Mouse (Mus musculus) lung, embryonic 14.5 days (tissue): ENCODE data around the gene Fars2. TPM values are rescaled to one million over a fixed set of nuclear protein-coding genes. Genes with fewer than 3 reads are reported as not detected.
A peak's percentile ranks its signal among the peaks of the same experiment; 100 is the strongest.

Experiments
- ATAC-seq: fragments of 200-750 bp; cut with Nextera tagmentation; 2 replicates; pipeline ENCODE4 v1.8.0; 2017; ENCODE audit warnings: mild to moderate bottlenecking, moderate TSS enrichment, moderate library complexity; ENCODE audit not compliant: insufficient read depth
- DNase-seq: peaks from one replicate; pipeline ENCODE4 v3.0.0-alpha.2; 2015
- H3K27ac ChIP-seq: fragments of 300-500 bp; sonication (generic); 2 replicates; pipeline ENCODE4 v1.5.1; 2014; ENCODE audit warnings: low read depth, mild to moderate bottlenecking, moderate library complexity
- H3K27me3 ChIP-seq: fragments of 300-500 bp; sonication (generic); 2 replicates; pipeline ENCODE4 v1.6.1; 2014; ENCODE audit warnings: low read length, control low read depth; ENCODE audit not compliant: insufficient read depth
- H3K36me3 ChIP-seq: fragments of 300-500 bp; sonication (generic); 2 replicates; pipeline ENCODE4 v1.6.1; 2014; ENCODE audit warnings: control low read depth; ENCODE audit not compliant: insufficient read depth
- H3K4me1 ChIP-seq: fragments of 300-500 bp; sonication (generic); 2 replicates; pipeline ENCODE4 v1.6.1; 2014; ENCODE audit warnings: antibody characterized with exemption, control low read depth; ENCODE audit not compliant: insufficient read depth
- H3K4me2 ChIP-seq: fragments of 300-500 bp; sonication (generic); 2 replicates; pipeline ENCODE4 v1.6.1; 2014; ENCODE audit warnings: mild to moderate bottlenecking
- H3K4me3 ChIP-seq: fragments of 300-500 bp; sonication (generic); 2 replicates; pipeline ENCODE4 v1.5.1; 2014; ENCODE audit warnings: low read depth, low read length
- H3K9ac ChIP-seq: fragments of 300-500 bp; sonication (generic); 2 replicates; pipeline ENCODE4 v1.6.1; 2014
- H3K9me3 ChIP-seq: fragments of 300-500 bp; sonication (generic); 2 replicates; pipeline ENCODE4 v1.6.1; 2016; ENCODE audit warnings: low read depth, low read length, control low read depth
- CTCF ChIP-seq: IDR thresholded peaks from 2 replicates; pipeline ENCODE4 v1.5.1; 2016; ENCODE audit warnings: antibody characterized with exemption, low read depth
- WGBS: fragments of 180-500 bp; shearing (Covaris S2); extraction: QIAGEN DNeasy Blood & Tissue Kit; methylation state at CpG from one replicate; pipeline ENCODE4 v1.1.7; 2014; 5-methylcytosine and 5-hydroxymethylcytosine counted together
- polyA plus RNA-seq: library from polyadenylated mRNA; unstranded; fragments of >200 nt; fragmentation: Nextera tagmentation; extraction: Ambion mirVana; gene quantifications from 2 replicates; pipeline ENCODE4 v1.2.1, GENCODE M21; 2014

Gene Fars2
- polyA plus RNA-seq, 1 experiment from 2014 or later: 29.3 TPM

DNA sequence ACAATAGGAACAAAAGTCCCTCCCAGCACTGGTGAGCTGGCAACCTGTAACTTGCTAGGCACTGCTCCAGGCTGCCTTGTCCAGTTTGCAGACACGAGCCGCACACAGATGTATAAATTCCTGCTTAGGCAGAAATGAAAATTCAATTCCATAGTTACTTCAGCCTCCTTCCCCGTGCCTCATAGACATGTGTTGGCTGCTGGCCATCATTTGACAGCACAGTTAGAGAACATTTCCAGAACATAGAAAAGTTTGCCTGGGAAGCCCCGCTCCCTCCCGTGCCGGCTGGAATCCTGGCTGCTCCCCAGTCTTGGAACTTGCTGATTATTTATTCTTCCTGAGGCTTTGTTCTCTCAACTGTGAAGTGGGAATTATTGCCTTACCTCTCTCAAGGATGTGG lies 178.6 kb downstream of the Fars2 start:
- Histone ChIP-seq H3K36me3 (no peaks in the 10 kb centered on the region), H3K4me1 (peaks cover 11% of the 10 kb centered on the region), H3K27me3 (no peaks in the 10 kb centered on the region), H3K4me2 (no peak overlapping the region), H3K4me3 (no peak overlapping the region), H3K9ac (no peak overlapping the region), H3K27ac (peak overlapping the region; percentile 77; the same call in 1 of the 2 replicates), H3K9me3 (no peaks in the 10 kb centered on the region)
- DNase-seq: peak; percentile 93
- TF ChIP-seq CTCF: no peak
- 8% methylated on average over 6 of the region's 6 CpGs for WGBS
- ATAC-seq: peak; percentile 91

GRCm38 (mm10) chr13:36296574-36296973 lies 179.4 kb downstream of the Fars2 start:
- H3K9ac ChIP-seq: no peak overlapping the region
- H3K4me3 ChIP-seq: no peak overlapping the region
- peaks cover 11% of the 10 kb centered on the region for H3K4me1 ChIP-seq
- H3K36me3 ChIP-seq: no peaks in the 10 kb centered on the region
- no peak for TF ChIP-seq CTCF
- ATAC-seq (0 out of 2 replicates have a peak, but pooled peaks have one; percentile 26), DNase-seq (peak; percentile 39)
- H3K9me3 ChIP-seq: no peaks in the 10 kb centered on the region
- no peaks in the 10 kb centered on the region for H3K27me3 ChIP-seq
- H3K27ac ChIP-seq: peak overlapping the region; percentile 34; the same call in 1 of the 2 replicates
- WGBS: 49% methylated on average over 4 of the region's 4 CpGs
- no peak overlapping the region for H3K4me2 ChIP-seq

- Histone ChIP-seq H3K9me3 (no peaks in the 10 kb centered on the region), H3K9ac (no peak overlapping the region), H3K4me1 (peaks cover 11% of the 10 kb centered on the region), H3K4me3 (no peak overlapping the region), H3K27me3 (no peaks in the 10 kb centered on the region), H3K4me2 (no peak overlapping the region), H3K36me3 (no peaks in the 10 kb centered on the region), H3K27ac (peak overlapping the region; percentile 26; the same call in 1 of the 2 replicates)
- ATAC-seq (peak; percentile 52; the same call in 1 of the 2 replicates), DNase-seq (peak; percentile 28)
- TF ChIP-seq CTCF: no peak
- 44% methylated on average over 3 of the region's 3 CpGs for WGBS
Observed at GRCm38 (mm10) chr13:36297950-36298781, 181.0 kb downstream of the Fars2 start.

GRCm38 (mm10) chr13:36298782-36299031 lies 181.5 kb downstream of the Fars2 start:
- TF ChIP-seq CTCF: no peak
- peaks cover 11% of the 10 kb centered on the region for H3K4me1 ChIP-seq
- DNase-seq (no peak), ATAC-seq (no peak)
- no peak overlapping the region for H3K9ac ChIP-seq
- H3K27ac ChIP-seq: no peak overlapping the region
- no peaks in the 10 kb centered on the region for H3K9me3 ChIP-seq
- no peaks in the 10 kb centered on the region for H3K27me3 ChIP-seq
- no peaks in the 10 kb centered on the region for H3K36me3 ChIP-seq
- H3K4me3 ChIP-seq: no peak overlapping the region
- no peak overlapping the region for H3K4me2 ChIP-seq

- H3K9ac ChIP-seq: no peak overlapping the region
- H3K36me3 ChIP-seq: no peaks in the 10 kb centered on the region
- no peaks in the 10 kb centered on the region for H3K9me3 ChIP-seq
- TF ChIP-seq CTCF: no peak
- 58% methylated on average over 3 of the region's 3 CpGs for whole genome bisulfite sequencing
- ATAC-seq (no peak), DNase-seq (no peak)
- no peak overlapping the region for H3K4me2 ChIP-seq
- H3K27ac ChIP-seq: no peak overlapping the region
- H3K4me3 ChIP-seq: no peak overlapping the region
- no peaks in the 10 kb centered on the region for H3K27me3 ChIP-seq
- H3K4me1 ChIP-seq: peaks cover 6% of the 10 kb centered on the region
Observed at GRCm38 (mm10) chr13:36302770-36303169, 185.6 kb downstream of the Fars2 start.

GRCm38 (mm10) chr13:36305306-36305705 lies 188.1 kb downstream of the Fars2 start:
- Histone ChIP-seq H3K27me3 (no peaks in the 10 kb centered on the region), H3K36me3 (no peaks in the 10 kb centered on the region), H3K4me3 (no peak overlapping the region), H3K27ac (no peak overlapping the region), H3K9me3 (no peaks in the 10 kb centered on the region), H3K9ac (no peak overlapping the region), H3K4me1 (no peaks in the 10 kb centered on the region), H3K4me2 (no peak overlapping the region)
- 63% methylated on average over 2 of the region's 2 CpGs for WGBS
- ATAC-seq (no peak), DNase-seq (no peak)
- no peak for TF ChIP-seq CTCF

DNA sequence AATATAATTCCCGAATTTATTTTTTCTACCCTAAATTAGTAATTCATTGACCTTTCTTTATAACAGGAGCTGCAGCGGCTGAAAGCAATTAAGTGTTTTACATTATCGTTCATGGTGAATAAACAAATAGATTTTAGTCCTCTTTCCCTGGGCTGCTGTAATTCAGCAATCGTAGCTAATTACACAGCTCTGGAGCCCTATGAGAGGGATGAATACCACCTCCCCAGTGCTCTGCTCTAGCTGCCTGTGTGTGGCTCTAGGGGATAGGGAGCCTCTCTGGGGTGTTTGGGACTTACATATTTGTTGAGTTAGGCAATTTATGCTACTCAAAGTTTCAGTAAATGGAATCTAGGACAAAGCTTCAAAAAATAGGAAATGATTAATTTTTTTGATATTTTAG lies 190.2 kb downstream of the Fars2 start:
- no peak overlapping the region for H3K27ac ChIP-seq
- no peak overlapping the region for H3K4me3 ChIP-seq
- ATAC-seq: no peak
- no peaks in the 10 kb centered on the region for H3K36me3 ChIP-seq
- TF ChIP-seq CTCF: no peak
- no peaks in the 10 kb centered on the region for H3K9me3 ChIP-seq
- H3K27me3 ChIP-seq: no peaks in the 10 kb centered on the region
- DNase-seq: no peak
- no peak overlapping the region for H3K4me2 ChIP-seq
- H3K9ac ChIP-seq: no peak overlapping the region
- WGBS: 71% methylated on average over 4 of the region's 4 CpGs
- no peaks in the 10 kb centered on the region for H3K4me1 ChIP-seq
